Mouse (Mus musculus) c-Kit-positive CD71-positive TER-119-negative erythroid progenitor cells, embryonic 14.5 days (primary cell): ENCODE measurements around the gene Ankrd63.
"Not testable (repeated sequence)": the region's sequence is repeated elsewhere in the genome, so short reads cannot be mapped to it uniquely, and the experiment has no call there.

ENCODE experiments used
- DNase-seq: peaks from one replicate; pipeline ENCODE4 v3.0.0-alpha.2; 2013; ENCODE audit warnings: low read depth

The Ankrd63 gene

DNA sequence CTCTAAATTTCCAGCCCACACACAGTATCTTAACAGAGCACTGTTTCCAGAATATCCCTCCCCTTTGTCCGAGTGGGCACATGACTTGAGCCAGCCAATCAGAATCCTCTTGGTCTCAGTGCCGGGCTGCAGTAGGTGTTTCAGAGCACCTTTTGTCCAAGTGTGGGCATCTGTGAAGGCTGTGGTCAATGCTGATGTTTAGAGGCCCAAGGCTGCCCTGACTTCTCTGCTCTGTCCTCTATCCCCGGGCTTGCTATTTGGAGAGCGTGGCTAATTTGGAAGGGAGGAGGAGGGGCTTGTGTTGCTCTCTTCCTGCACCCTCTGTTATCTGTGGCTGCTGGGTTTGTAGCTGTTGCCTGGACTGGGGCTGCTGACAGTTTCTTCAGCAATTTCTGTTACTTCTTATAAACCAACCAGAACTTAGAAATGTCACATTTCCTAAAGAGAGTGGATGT lies 43.7 kb downstream of the Ankrd63 start:
- peak; percentile 83 for DNase-seq

DNA sequence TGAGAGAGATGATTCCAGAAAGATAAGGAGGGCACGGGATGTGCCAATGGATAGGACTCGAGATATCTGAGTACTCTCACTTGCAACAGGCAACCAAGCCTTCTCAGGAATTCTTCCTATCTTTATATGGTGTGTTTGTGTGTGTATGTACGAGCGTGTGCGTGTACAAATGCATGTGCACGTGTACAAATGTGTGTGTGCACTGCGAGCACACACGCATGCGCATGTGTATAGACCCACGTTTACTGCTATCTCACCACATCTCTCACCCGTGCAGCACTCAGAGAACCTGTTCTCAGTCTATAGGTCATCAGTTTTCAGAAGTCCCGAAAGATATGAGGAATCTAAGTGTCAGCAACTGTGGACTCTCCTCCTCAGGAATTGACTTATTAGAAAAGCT lies 44.3 kb downstream of the Ankrd63 start:
- DNase-seq: peak; percentile 60

DNA sequence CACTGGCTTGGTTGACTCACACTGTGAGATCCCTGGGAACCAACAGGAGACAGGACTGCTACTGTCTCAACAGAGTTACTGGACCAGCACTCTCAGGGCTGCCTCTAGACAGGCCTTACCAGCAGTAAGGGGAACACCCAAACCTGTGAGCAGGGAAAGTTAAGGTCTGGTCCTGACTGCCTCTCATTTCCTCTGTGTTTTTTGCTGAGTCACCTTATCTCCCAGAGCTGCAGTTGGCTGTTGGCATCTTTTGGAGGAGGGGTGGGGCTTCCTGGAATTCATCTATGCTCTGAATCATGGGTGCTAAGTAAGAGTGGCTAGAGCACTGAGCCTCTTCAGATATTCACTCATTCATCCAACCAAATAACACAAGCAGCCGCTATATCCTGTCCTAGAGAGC lies 44.7 kb downstream of the Ankrd63 start:
- peak; percentile 96 for DNase-seq

DNA sequence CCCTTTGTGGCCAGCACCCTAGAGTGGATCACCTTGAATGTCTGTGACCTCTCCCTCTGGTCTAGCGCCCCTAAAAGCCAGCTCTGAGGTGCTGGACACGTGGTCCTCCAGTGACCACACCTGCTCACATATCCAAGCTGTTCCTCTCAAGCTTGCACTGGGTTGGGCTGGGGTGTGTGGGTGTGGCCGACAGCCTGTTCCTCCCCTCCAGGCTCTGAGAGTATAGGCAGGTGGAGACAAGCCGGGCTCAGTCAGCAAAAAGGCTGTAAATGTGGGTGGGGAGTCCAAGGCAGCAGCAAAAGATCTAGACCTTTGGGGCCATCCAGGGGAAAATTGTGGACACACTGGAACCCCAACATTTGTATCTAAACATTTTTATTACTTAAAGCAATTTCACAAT lies 45.3 kb downstream of the Ankrd63 start:
- peak; percentile 75 for DNase-seq

DNA sequence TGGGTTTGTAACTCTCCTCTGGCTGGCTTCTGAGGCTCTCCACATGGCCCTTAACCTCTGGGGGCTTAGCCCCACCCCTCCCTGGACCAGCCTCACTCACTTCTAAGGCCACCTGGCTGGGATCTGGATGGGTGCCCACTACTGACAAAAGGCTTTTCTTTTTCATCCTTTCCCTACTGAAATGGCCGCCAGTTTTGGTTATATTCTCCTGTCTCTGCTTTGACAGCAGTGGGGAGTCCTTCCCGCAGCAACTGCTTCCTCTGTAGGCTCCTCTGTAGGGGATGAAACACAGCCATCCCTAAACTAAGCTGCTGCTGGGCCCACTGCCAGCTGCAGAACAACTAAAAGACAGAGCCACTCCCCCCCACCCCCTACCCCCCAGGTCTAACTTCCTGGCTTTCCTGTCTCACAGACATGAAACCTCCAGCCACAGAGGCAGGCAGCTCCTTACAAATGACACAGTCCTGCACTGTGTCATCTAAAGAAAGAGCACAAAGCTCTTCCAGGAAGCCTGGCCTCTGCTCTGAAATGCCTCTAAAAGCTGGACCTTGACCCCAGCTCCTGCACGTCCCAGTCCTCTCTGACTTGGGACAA lies 47.0 kb downstream of the Ankrd63 start:
- DNase-seq: no peak

DNA sequence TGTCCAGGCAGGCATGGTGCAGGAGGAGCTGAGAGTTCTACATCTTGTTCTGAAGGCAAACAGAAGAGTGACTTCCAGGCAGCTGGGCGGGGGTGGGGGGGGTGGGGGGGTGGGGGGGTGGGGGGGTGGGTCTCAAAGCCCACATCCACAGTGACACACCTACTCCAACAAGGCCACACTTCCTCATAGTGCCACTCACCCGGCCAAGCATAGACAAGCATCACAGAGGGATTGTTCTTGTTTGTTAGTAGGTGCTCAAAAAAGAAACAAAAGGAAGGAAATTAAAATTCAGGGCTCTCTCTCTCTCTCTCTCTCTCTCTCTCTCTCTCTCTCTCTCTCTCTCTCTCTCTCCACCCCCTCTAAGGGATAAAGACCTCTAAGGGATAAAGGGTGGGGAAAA lies 53.1 kb downstream of the Ankrd63 start:
- not testable (repeated sequence) for DNase-seq
